Mouse (Mus musculus) urinary bladder, postnatal 4 days (tissue): ENCODE measurements around the gene Gm10318.

Source experiments
- DNase-seq, 2 experiments: peaks; one replicate each; pipeline ENCODE4 v3.0.0; 2021 to 2022; ENCODE audit warnings: low spot score in 2 of 2

Gene Gm10318

DNA sequence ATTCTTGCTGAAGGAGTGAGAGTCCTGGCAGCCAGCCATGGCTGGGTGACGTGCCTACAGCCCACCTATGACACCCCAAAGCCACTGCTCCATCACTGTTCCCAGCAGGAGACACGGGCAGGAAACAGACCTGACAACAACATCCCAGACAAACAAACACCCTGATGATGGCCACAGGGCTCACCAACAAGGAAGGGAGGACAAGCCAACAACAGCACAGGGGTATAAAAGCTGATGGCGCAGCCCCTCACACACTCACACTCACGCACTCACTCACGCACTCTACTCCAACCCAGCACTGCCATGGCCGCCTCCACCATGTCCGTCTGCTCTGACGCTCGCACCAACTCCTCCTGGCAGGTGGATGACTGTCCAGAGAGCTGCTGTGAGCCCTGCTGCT lies at the start of gene Gm10318:
TSS of gene Gm10318 (plus strand) at position 301 of the 400 bp plus-strand sequence.
- DNase-seq = no peak

DNA sequence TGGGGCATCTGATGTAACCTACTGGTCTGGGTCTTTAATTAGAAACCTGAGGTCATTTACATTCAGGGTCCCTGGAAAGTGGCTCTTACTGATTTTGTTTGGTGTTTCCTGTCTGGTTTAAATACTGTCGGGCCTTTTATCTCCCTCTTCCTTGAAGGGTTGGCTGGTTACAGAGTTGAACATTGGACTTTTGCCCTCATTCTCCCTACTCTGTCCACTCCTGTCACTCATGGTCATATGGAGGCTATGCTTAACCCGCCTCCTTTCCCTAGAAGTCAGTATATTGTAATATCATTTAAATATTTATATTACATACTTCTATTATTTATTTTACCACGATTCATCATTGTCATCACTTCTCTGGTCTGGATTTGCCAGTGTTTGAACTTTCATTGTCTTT lies 48.6 kb upstream of the Gm10318 start:
- DNase-seq = no peak

DNA sequence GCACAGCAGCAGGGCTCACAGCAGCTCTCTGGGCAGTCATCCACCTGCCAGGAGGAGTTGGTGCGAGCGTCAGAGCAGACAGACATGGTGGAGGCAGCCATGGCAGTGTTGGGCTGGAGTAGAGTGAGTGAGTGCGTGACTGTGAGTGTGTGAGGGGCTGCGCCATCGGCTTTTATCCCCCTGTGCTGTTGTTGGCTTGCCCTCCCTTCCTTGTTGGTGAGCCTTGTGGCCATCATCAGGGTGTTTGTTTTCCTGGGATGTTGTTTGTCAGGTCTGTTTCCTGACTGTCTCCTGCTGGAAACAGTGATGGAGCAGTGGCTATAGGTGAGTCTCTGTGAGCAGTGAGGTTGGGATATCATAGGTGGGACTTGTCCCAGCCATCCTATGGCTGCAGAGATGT lies 40.9 kb upstream of the Gm10318 start, which contains the start of gene Gm9507:
TSS of gene Gm9507 (minus strand) at position 101 of the 400 bp plus-strand sequence.
- peak in 1 of 2 experiments; percentile 47 for DNase-seq

DNA sequence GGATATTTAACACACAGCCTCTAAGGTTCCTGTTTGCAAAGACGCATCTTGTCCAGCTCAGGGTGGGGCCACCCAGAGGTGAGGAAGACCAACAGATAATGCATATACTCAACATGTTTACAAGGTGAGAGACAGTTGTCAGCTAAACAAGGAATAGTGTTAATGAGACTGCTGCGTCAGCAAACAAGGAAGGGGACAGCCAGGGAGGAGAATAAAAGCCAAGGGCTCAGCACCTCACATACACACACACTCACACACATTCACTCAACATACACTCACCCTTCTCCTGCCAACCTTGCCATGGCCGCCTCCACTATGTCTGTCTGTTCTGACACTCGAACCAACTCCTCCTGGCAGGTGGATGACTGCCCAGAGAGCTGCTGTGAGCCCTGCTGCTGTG lies 38.3 kb upstream of the Gm10318 start, which contains the start of gene Gm2696:
TSS of gene Gm2696 (plus strand) at position 301 of the 400 bp plus-strand sequence.
- no peak for DNase-seq

DNA sequence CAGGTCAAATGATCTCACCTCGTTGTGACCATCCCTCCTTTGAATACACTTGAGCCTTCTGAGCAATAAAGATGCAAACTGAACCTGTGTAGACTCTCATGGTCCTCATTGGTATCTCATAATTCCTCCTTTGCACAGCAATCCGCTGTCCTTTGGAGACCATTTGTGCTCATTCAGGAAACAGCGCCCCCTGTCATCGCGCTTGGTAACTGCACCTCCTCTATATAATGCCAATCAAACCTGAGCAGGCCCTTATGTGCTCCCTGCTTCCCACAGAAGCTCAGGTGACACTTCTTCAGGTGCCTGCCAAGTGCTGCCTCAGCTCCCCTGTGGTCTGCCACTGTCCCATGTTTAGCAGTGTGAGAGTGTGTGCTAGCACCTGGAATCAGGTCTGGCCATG lies 37.1 kb upstream of the Gm10318 start:
- DNase-seq = no peak

DNA sequence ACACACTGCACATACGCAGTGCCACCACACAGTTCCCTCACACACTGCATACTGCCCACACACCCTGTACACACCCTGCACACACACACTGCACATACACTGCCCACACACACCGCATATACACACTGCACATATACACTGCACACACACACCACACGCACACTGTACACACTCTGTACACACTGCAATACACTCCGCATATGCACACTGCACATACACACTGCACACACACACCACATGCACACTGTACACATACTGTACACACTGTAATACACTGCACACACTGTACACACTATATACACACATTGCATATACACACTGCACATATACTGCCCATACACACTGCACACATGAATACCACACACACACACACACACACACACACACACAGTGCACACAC lies 34.1 kb upstream of the Gm10318 start:
- no peak for DNase-seq

DNA sequence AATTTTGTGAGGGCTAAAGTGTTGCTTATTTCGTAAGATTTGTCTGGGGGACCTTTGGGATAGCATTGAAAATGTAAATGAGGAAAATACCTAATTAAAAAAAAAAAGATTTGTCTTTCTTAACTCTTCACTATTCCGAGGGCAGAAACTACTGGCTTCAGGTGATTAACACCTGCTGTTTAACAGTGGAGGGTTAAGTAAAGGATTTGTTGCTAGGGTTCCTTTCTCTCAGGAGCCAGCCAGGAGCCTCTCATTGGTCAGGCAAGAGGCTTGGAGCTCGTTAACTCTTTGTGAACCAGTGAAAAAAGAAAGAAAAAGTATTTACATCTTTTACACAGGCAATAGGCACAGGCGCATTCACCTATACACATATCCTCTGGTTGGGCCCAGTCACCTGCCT lies 33.5 kb upstream of the Gm10318 start:
- DNase-seq = no peak

DNA sequence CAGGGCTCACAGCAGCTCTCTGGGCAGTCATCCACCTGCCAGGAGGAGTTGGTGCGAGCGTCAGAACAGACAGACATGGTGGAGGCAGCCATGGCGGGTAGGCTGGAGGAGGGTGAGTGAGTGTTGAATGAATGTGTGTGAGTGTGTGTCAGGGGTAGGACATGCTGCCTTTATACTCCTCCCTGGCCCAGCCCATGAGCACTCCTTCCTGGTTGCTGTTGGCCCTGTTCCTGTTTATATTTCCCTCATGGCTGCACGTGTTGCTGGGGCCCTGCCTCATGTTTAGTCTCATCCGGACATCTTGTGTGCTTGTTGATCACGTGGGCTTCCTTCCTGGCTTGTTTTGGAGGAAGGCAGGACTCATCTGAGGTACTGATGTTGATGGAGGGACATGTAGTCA lies 25.7 kb upstream of the Gm10318 start, which contains the start of gene Krtap10-4:
TSS of gene Krtap10-4 (minus strand) at position 145 of the 400 bp plus-strand sequence.
- DNase-seq = no peak

DNA sequence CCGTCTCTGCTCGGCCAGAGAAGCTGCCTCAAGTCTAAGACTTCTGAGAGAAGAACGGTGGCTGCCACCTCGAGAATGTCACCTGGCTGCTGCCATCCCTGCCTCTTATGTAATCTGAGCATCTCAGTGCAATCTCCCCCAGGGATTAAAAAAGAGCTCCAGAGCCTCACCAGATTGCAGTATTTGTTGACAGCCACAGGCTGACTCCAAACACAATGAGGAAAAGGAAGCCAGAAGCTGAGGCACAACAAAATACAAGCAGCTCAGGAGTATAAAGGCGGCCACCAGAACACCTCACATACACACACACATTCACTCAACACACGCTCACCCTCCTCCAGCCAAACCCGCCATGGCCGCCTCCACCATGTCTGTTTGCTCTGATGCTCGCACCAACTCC lies 17.0 kb upstream of the Gm10318 start, which contains the start of gene Krtap10-10:
TSS of gene Krtap10-10 (plus strand) at position 301 of the 400 bp plus-strand sequence.
- DNase-seq = no peak

DNA sequence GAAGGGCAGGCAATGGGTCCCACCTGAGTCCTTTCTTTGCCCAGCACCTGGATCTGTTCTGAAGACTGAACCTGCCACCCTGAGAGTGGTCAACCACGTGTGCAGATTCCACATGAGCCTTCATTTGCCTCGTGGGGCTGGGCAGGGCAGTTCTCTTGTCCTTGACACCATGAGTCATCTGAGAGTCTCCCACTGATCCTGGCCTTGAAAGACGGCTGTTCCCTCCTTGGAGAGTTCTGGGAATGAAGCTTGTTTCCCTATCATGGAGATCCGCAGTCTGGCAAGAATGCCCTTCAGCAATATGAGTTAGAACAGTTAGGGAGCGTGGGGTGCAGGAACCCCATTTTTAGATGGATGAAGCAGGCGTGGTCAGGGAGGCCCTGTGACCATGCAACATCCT lies 13.7 kb upstream of the Gm10318 start:
- no peak for DNase-seq

DNA sequence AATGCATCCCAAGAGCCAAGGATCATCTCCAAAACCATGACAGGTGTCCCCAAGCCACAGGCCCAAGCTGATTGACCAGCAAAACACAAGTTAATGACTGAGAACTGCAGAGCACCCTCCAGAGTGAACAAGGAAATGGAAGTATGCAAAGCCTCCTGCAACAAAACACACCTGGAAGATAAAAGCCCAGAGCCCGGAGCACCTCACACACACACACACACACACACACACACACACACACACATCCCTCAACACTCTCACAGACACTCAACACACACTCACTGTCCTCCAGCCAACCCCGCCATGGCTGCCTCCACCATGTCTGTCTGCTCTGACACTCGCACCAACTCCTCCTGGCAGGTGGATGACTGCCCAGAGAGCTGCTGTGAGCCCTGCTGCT lies 6.2 kb upstream of the Gm10318 start, which contains the start of gene Gm36176:
TSS of gene Gm36176 (plus strand) at position 301 of the 400 bp plus-strand sequence.
- no peak for DNase-seq

DNA sequence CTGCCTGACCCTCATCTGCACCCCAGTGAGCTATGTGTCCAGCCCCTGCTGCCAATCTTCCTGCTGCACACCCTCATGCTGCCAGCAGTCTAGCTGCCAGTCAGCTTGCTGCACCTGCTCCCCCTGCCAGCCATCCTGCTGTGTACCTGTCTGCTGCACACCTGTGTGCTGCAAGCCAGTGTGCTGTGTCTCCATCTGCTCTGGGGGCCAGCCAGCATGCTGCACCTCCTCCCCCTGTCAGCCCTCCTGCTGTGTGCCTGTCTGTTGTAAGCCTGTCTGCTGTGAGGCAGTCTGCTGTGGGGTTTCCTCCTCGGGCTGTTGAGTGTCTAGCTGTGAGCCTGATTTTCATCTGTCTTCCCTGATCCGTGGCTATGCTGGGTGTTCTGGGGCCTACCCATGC lies 5.7 kb upstream of the Gm10318 start:
- DNase-seq = no peak

DNA sequence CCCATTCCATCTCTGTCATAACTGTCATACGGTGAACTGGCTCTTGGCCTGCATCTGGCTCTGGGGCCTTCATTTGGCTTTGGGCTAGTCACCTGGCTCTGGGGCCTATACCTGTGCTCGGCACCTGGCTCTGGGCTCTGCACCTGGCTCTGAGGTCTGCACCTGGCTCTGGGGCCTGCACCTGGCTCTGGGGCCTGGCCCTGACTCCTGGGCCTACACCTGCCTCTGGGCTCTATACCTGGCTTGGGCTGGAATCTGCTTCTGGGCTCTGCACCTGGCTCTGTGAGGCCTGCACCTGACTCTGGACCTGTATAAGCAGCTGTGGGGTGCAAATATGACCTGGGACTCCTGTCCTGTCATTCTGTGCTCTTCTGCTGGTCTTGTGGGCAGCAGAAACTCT lies 5.1 kb upstream of the Gm10318 start:
- no peak for DNase-seq

DNA sequence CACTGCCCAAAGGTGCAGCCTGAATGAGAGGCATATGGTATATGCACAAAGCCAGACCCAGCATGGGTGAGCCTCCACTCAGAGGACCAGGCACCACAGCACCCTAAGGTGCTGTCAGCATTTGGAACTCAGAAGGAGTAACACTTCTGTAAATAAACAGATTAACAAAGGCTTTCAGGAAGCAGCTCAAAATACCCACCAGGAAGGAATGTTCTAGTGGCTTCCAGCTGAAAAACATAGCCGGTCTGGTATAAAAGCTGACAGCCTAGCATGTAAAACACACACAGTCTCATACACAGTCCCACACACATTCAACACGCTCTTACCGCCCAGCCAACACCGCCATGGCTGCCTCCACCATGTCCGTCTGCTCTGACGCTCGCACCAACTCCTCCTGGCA lies 9.0 kb downstream of the Gm10318 start, which contains the start of gene Gm3285:
TSS of gene Gm3285 (plus strand) at position 301 of the 400 bp plus-strand sequence.
- DNase-seq = no peak

DNA sequence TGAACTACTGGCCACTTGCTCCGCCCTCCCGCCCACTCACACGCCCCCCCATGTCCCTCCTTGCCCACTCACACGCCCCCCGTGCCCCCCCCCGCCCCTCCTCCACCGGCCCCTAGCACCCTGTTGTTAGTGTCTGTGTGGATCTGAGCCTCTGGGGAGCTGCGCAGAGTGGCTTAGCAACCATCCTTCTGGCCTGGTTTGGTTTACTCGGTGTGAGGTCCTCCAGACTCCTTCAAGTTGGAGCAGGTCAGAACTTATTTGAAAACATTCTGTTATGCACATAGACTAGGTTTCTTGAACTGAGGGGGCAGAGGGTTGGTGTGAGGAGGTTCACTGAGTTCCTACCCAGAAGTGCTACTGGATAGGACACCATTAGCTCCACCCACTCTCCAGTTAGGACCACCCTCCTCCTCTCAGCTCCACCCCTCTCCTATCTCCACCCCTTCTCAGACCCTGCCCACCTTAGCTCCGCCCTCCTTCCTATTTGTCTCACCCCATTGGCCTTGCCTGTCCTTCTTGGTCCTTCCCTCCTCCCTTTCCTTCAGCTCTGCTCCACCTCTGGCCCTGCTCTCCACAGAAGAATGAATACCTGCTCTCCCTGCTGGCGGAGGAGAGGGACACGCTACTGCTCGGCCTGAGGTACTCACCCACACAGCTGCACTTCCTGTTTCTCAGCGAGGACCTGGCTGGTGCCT lies 11.6 kb downstream of the Gm10318 start:
- peak; percentile 63 to 67 for DNase-seq

DNA sequence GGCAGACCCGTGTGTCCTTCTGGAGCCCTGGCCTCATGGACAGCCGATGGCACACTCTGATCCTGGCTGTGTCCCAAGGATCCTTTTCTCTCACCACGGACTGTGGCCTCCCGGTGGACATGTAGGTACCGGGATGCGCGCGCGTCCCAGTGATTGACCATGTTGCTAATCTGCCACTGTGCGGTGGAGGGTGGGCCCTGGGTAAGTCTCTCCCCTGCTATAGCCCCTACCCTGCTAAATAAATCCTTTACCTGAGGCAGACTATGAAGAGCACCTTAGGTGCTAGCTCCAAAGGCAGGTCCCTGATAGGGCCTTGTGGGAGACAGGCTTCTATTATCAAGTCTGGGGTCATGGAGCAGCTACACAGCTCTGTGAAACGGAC lies 12.1 kb downstream of the Gm10318 start:
- no peak for DNase-seq

DNA sequence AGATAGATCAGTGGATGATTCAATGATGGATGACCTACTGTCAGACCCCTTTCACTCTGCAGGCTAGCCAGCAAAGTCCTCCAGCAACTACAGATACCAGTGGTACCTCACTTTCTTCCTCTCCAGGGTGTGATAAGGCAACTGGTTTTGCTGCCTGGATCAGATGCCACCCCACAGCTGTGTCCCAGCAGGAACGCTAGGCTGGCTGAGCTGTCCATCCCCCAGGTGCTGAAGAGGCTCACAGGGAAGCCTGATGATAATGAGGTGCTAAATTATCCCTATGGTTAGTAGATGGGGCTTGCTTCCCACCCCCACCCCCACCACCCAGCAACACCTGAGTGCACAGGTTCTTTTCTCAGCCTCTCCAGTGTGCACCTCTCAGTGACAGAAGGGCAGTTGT lies 14.9 kb downstream of the Gm10318 start:
- DNase-seq = no peak

DNA sequence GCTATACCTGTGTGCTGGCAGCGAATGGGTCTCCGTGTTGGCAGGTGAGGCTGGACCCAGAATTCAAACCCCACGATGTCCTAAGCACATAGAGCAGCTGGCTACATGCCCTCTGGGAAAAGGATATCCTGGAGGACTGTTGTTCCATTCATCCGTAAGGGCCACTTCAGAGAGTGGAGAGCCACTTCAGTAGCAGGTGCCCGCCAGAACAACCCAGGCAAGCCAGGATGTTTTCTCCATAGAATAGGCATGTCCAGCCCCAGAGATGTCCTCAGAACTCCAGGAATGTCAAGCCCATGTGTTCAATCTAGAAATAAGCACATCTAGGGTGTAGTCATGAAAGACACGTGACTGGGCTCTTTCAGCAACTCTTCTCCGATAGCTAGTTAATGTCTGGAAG lies 17.0 kb downstream of the Gm10318 start:
- DNase-seq = no peak

DNA sequence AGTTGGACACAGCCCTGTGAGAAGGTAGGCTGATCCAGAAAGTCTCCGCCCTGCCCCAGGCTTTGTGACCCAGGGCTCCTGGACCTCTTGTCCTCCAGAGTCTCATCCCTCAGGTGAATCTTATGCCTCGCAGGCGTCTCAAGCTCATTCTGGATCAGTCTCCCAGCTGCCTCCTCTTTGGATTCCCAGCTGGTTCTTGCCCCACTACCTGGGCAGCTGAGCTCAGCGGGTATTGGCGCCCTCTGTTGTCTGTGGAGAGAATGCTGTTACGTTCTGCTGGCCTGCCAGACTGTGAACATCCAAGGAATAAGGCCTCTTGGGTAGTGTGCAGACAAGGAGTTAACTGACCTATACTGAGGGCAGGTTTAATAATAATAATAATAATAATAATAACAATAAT lies 26.3 kb downstream of the Gm10318 start:
- no peak for DNase-seq

DNA sequence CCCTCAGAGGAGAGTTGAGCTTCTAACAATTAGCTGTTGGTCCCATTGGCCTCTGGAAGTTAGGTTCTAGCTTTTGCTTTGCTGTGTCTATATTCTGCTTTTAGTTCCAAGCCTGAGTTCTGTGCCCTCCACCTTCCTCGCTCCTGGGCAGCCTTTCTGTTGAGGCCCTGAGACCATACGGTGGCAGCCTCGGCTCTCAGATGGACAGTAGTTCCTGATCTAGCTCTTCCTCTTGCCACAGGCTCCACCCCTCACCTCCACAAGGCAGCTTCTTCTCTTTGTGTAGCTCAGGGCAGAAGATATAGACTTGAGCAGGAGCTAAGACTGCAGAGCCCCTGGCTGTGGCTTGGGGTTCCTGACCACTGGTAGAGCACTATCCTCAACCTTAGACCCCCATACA lies 27.6 kb downstream of the Gm10318 start:
- no peak for DNase-seq

DNA sequence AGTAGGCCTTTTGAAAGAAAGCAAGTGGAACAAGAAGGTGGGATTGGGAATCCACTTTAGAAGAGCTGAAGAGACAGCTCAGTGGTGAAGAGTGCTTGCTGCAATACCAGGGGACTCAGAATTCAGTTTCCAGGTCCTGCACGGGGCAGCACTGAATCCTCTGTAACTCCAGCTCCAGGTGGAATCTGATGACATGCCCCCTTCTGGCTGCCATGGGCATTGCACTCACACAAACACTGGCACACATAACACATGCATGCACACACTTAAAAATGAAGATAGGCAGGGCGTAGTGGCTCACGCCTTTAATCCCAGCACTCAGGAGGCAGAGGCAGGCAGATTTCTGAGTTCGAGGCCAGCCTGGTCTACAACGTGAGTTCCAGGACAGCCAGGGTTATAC lies 29.9 kb downstream of the Gm10318 start:
- DNase-seq = no peak

DNA sequence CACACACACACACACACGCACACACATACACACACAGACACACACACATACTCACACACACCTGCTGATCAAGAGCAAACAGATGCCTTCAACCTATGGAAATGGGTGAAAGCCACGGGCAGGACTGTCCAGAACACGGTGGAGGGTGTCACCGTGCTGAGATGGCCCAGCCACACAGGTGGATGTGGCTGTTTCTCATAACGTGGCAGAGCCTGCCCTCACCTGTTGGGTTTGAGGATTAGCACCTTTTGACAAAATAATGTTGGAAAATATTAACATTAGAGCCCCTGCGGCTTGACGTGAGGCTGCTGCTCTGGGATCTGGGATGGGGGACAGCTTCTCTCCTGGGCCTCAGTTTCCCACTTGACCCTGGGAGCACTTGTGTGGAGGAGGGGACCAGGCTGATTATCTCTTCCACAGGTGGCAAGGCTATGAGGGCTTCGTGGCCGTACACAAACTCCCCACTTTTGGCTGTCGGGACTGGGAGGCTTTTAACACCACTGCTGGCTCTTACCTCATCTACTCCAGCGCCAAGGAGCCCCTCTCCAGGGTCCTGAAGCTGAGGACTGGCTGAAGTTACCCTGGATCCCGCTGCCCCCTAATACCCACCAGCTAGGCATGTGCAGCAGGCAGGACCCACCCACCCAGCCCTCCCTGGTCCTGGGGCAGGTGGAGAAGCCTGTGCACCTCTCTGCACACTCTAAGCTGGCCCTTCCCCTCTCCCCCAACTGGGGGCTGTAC lies 33.5 kb downstream of the Gm10318 start:
- DNase-seq = no peak

DNA sequence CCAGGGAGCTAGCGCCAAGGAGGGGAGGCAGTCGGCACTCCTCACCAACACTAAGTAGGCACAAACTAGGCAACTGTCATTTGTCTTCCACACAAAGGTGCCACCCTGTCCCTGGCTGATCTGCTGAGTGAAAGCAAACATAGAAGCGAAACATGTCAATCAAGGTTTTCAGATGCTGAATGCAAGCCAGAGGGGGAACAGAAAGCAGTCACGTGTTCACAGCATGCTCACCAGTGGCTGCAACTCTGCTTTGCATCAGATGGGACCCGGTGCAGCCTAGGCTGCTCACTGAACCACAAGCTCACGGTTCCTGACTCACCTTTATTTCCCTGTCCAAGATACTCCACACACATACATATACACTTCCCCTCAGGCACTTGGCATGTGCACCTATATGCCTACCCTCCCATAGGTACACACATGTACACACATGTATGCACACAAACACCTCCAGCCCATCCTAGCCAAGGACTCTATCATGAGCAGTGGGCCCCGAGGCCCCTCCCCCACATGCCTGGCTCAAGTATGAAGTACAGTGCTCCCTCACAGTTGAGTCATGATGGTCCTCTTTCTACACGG lies 38.4 kb downstream of the Gm10318 start:
- no peak for DNase-seq
